Mouse (Mus musculus) cerebellum, adult 2 months (tissue): ENCODE data around the gene Pcolce.
A peak's percentile ranks its signal among the peaks of the same experiment; 100 is the strongest.

Experiments
- CTCF ChIP-seq: fragments of 200-500 bp; IDR thresholded peaks from 2 replicates; pipeline ENCODE4 v1.5.1; 2011; ENCODE audit warnings: low read depth, mild to moderate bottlenecking, control low read depth, low read length, moderate library complexity, borderline replicate concordance; ENCODE audit not compliant: insufficient read depth
- POLR2A ChIP-seq: fragments of 200-500 bp; IDR thresholded peaks from 2 replicates; pipeline ENCODE4 v1.6.1; 2011; ENCODE audit warnings: low read length, control low read depth, borderline replicate concordance; ENCODE audit not compliant: insufficient read depth

GRCm38 (mm10) chr5:137656977-137657376 lies 43.4 kb upstream of the Pcolce start:
- TF ChIP-seq CTCF: peak; percentile 85
- no peak for TF ChIP-seq POLR2A
